Mouse (Mus musculus): ENCODE measurements at regions not wholly inside any gene's neighbourhood (a gene's known extent, or its start where the extent isn't known, plus 50 kb on each side); places are given as distances from the start of the nearest gene placed in this dataset.

DNA sequence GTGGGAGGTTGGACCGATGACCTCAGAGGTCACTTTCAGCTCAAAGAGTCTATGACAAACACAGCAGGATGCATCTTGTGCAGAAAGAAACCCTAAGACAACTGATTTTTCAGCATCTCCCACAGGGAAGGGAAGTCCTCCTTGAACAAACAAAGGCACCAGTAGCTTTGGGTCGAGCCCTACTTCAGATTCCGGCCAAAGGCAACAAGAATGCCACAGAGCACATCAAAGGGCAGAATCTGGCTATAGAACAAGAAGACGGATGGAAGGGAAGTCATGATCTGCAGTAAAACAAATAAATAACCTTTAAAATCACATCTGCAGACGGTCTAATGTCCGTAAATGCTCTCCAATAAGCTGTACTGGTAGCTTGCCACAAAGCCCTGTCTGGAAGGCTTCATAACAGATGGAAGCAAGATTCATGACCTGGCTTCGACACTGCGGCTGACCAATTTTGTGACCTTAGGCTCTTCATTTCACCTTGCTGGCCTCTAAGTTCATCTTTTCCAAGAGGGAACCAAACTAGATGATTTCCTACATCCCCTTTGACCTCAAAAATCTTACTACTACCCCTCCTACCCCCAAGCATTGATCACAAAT is 630.4 kb upstream of the A1bg start:
- no peak for ATAC-seq (ENCODE audit: low FRiP score, low read depth)
- no peaks in the 10 kb centered on the region for H3K4me1 ChIP-seq
- no peaks in the 10 kb centered on the region for H3K36me3 ChIP-seq
- H3K27ac ChIP-seq = no peak overlapping the region
- no peaks in the 10 kb centered on the region for H3K9me3 ChIP-seq
- H3K4me2 ChIP-seq (replicated peaks) = no peak overlapping the region
- H3K4me3 ChIP-seq = no peak overlapping the region
- no peak overlapping the region for H3K9ac ChIP-seq
- no peaks in the 10 kb centered on the region for H3K27me3 ChIP-seq
- WGBS = 38% methylated on average over 8 of the region's 8 CpGs

DNA sequence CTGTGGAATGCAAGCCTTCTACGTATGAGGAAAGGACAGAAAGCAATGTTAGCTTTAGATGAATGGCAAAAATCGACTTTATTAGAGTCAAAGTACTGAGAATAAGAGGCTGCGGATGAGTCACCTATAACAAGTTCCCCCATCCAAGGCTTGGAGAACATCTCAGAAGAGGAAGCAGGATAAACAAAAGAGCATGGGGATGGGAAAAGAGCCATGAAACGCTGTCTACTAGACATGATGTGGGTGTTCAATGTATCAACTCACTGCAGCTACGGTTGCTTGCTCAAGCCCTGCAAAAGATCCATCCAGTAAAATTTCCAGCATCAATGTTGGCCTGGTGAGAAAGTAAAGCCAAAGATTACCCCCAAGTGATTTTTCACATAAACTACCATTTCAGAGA is 628.4 kb upstream of the A1bg start:
- no peak overlapping the region for H3K27ac ChIP-seq
- no peak overlapping the region for H3K9ac ChIP-seq
- H3K4me1 ChIP-seq = no peaks in the 10 kb centered on the region
- no peak overlapping the region for H3K4me2 ChIP-seq (replicated peaks)
- H3K4me3 ChIP-seq = no peak overlapping the region
- H3K36me3 ChIP-seq = no peaks in the 10 kb centered on the region
- H3K27me3 ChIP-seq = no peaks in the 10 kb centered on the region
- no peak for ATAC-seq (ENCODE audit: low FRiP score, low read depth)
- 87% methylated on average over 5 of the region's 5 CpGs for WGBS
- no peaks in the 10 kb centered on the region for H3K9me3 ChIP-seq

DNA sequence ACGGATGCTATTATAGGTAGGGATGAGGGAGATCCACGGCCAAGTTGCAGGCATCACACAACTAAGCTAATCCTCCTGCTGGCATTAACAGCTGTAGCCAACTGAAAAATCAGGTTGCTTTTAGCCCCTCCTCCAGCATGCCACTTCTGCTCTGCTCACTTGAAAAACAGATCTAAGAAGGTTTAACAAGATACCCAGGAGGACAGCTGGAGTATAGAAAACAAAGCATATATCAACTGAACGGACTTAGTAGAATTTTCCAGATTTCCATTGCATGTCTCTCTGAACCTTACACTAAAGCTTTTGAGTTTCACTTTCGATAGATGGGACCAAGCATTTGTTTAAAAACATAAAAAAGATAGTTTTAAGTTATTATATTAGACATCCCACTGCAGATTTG is 625.6 kb upstream of the A1bg start:
- Histone ChIP-seq H3K36me3 (no peaks in the 10 kb centered on the region), H3K4me3 (no peak overlapping the region), H3K27me3 (no peaks in the 10 kb centered on the region), H3K4me2 (replicated peaks) (no peak overlapping the region), H3K4me1 (no peaks in the 10 kb centered on the region), H3K9ac (no peak overlapping the region), H3K27ac (no peak overlapping the region), H3K9me3 (no peaks in the 10 kb centered on the region)
- ATAC-seq (ENCODE audit: low FRiP score, low read depth) = no peak
- WGBS = 63% methylated on average over 4 of the region's 4 CpGs

DNA sequence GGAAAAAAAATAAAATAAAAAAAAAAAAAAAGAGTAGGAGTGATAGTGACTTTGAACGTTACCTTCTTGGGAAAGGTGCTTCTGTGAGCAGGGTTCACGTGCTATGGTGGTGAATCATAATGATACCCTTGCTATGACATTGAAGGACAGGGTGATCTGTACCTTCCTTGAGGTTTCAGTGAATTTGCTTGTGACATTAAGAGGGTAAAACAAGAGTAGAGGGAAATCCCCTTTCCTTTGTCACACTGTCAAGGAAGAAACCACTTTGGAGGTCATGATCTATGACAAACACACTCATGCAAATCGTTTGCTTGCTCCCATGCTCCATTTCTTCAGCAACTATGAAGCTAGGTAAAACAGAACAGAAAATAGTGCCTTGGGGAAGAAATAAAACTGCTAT is 623.8 kb upstream of the A1bg start:
- no peak overlapping the region for H3K4me3 ChIP-seq
- no peak overlapping the region for H3K9ac ChIP-seq
- no peaks in the 10 kb centered on the region for H3K4me1 ChIP-seq
- 84% methylated on average over 3 of the region's 3 CpGs for WGBS
- H3K9me3 ChIP-seq = no peaks in the 10 kb centered on the region
- H3K4me2 ChIP-seq (replicated peaks) = no peak overlapping the region
- H3K27ac ChIP-seq = no peak overlapping the region
- no peaks in the 10 kb centered on the region for H3K27me3 ChIP-seq
- no peak for ATAC-seq (ENCODE audit: low FRiP score, low read depth)
- no peaks in the 10 kb centered on the region for H3K36me3 ChIP-seq

DNA sequence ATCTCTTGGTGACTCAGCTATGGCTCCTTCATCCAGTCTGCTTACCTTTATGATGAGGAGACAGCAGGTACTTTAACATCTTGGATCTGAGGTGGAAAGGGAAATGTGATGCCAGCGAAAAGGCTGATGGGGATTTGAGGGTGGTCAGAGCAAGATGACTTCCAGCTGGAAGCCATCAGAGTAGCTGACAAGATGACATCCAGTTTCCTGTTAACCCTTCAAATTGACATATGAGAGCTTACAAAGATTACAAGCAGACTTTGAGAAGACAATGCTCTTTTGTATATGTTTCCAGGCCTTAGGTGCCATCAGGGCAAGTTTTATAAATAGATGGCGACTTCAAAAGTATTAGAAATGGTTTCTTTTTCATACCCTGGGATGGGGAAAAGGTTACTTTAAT is 621.3 kb upstream of the A1bg start:
- Histone ChIP-seq H3K36me3 (no peaks in the 10 kb centered on the region), H3K4me2 (replicated peaks) (no peak overlapping the region), H3K27me3 (no peaks in the 10 kb centered on the region), H3K9me3 (no peaks in the 10 kb centered on the region), H3K27ac (no peak overlapping the region), H3K9ac (no peak overlapping the region), H3K4me3 (no peak overlapping the region), H3K4me1 (no peaks in the 10 kb centered on the region)
- WGBS = 67% methylated on average over 2 of the region's 2 CpGs
- ATAC-seq (ENCODE audit: low FRiP score, low read depth) = no peak

DNA sequence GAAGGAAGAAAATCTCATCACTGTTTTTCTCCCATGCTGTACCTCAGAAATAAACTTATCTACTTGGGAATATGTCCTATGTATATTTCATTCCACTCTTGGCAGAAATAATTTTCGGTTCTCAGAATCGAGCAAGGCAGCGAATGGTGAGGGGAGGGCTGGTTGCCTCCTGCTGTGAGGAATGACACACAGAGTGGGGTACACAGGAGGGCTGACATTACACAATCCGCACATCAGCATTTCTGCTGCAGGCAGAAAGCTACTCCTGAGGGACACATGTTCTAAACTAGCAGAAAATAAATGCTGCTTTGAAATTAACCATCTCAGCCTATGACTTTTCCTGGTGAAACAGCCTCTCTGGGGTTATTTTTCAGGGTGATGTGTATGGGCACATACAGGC is 618.8 kb upstream of the A1bg start:
- Histone ChIP-seq H3K9ac (no peak overlapping the region), H3K4me3 (no peak overlapping the region), H3K27ac (no peak overlapping the region), H3K36me3 (no peaks in the 10 kb centered on the region), H3K4me2 (replicated peaks) (no peak overlapping the region), H3K27me3 (no peaks in the 10 kb centered on the region), H3K9me3 (no peaks in the 10 kb centered on the region), H3K4me1 (no peaks in the 10 kb centered on the region)
- ATAC-seq (ENCODE audit: low FRiP score, low read depth) = no peak
- 51% methylated on average over 4 of the region's 4 CpGs for WGBS

DNA sequence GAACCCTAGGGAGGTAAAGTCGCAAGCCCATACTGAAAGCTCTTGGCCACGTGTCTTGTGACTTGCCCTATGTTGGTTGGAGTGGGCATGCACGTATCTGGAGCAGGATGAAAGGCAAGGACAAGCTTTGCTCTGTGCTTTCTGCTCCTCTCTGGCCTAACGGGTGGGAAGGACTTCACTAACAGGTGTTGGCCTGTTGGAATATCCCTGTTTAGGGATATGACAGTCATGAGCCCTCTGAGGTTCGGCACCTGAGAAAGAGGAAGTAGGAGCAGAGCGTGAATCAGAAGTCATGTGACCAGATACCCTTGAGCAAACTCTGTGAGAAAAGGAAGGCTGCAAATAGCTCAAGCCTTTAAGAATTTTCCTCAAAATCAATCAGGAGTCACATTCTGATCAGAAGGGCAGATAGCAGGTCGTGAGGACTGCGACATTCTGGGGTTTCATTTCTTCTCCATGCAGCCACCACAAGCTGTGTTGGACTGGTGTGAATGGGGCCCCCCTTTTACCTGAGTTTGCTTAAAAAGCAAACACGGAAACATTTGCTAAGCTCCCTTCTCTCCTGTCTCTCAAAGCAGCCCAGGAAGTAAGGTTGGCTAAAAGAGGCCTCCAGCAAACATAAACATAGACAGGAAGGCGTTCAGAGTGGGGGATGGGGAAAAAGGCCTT is 618.1 kb upstream of the A1bg start:
- Histone ChIP-seq H3K36me3 (no peaks in the 10 kb centered on the region), H3K27ac (no peak overlapping the region), H3K4me3 (no peak overlapping the region), H3K4me2 (replicated peaks) (no peak overlapping the region), H3K9me3 (no peaks in the 10 kb centered on the region), H3K9ac (no peak overlapping the region), H3K4me1 (no peaks in the 10 kb centered on the region), H3K27me3 (no peaks in the 10 kb centered on the region)
- ATAC-seq (ENCODE audit: low FRiP score, low read depth) = no peak
- 65% methylated on average over 10 of the region's 10 CpGs for WGBS

DNA sequence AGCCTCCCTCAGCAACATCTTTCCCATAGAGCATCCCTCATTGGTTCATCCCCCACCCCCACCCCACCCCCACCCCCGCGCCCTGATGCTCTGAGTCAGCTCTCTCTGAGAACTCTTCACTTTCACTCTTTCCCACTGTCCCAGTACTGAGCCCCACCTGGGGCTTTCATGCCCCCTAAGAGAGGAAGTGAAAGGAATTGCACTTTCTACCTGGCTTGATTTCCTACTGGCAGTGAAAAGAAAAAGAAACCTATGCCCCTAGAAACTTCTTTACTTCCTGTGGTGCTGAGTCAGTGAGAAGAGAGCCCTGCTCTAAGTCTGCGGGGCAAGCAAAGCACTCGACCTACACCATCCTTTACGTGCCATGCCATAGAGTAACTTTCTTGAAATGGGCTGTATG is 616.1 kb upstream of the A1bg start:
- 67% methylated on average over 5 of the region's 5 CpGs for WGBS
- Histone ChIP-seq H3K9me3 (no peaks in the 10 kb centered on the region), H3K4me2 (replicated peaks) (no peak overlapping the region), H3K27me3 (no peaks in the 10 kb centered on the region), H3K36me3 (no peaks in the 10 kb centered on the region), H3K9ac (no peak overlapping the region), H3K4me3 (no peak overlapping the region), H3K27ac (no peak overlapping the region), H3K4me1 (no peaks in the 10 kb centered on the region)
- ATAC-seq (ENCODE audit: low FRiP score, low read depth) = no peak

DNA sequence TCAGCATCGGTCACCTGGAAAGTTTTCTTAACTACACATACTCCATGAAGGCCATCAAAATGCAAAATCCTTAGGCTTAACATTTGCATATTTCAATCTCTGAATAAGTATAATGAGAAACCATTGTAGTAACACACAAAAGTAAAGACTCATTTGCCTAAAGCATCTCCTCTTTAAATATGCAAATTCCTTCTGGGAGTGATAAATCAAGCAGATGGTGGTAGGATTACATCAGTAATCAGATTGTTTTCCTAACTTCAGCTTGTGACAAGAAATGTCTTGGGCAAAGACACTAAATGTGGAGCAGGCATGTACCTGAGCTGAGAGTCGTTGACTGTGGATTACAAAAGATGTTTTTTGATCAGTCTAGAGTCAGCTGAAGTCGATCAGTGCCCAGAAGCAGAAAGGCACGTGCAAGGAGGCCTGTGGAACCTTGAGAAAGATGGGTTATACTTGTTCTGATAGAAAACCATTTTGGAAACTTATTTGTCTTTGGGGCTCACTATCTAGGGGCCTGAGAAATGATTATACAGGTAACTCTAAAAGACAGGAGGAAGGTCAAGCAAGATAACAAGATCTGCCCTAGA is 615.5 kb upstream of the A1bg start:
- Histone ChIP-seq H3K27ac (no peak overlapping the region), H3K9me3 (no peaks in the 10 kb centered on the region), H3K9ac (no peak overlapping the region), H3K4me2 (replicated peaks) (no peak overlapping the region), H3K4me1 (no peaks in the 10 kb centered on the region), H3K27me3 (no peaks in the 10 kb centered on the region), H3K4me3 (no peak overlapping the region), H3K36me3 (no peaks in the 10 kb centered on the region)
- WGBS = 71% methylated on average over 4 of the region's 4 CpGs
- ATAC-seq (ENCODE audit: low FRiP score, low read depth) = no peak

DNA sequence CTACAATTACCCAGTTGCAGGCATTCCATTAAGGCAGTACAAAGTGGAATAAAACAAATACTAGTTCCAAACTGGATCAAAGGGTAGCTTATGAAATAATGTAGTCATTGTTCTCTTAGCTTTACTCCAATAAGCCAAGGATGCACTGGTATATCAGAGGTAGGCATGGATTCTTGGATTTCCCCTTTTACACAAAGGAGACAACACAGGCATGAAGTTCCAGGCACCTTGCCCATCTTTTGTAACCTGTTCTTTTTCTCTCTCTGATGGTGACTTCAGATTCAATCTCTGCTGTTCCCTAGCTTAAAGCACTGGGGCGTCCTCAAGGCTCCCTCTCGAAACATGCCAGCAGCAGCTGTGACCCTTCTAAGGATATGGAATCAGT is 613.5 kb upstream of the A1bg start:
- no peak overlapping the region for H3K4me2 ChIP-seq (replicated peaks)
- no peaks in the 10 kb centered on the region for H3K36me3 ChIP-seq
- H3K4me3 ChIP-seq = no peak overlapping the region
- no peaks in the 10 kb centered on the region for H3K4me1 ChIP-seq
- no peaks in the 10 kb centered on the region for H3K27me3 ChIP-seq
- ATAC-seq (ENCODE audit: low FRiP score, low read depth) = no peak
- no peak overlapping the region for H3K9ac ChIP-seq
- no peaks in the 10 kb centered on the region for H3K9me3 ChIP-seq
- WGBS = 90% methylated on average over 2 of the region's 2 CpGs
- no peak overlapping the region for H3K27ac ChIP-seq

DNA sequence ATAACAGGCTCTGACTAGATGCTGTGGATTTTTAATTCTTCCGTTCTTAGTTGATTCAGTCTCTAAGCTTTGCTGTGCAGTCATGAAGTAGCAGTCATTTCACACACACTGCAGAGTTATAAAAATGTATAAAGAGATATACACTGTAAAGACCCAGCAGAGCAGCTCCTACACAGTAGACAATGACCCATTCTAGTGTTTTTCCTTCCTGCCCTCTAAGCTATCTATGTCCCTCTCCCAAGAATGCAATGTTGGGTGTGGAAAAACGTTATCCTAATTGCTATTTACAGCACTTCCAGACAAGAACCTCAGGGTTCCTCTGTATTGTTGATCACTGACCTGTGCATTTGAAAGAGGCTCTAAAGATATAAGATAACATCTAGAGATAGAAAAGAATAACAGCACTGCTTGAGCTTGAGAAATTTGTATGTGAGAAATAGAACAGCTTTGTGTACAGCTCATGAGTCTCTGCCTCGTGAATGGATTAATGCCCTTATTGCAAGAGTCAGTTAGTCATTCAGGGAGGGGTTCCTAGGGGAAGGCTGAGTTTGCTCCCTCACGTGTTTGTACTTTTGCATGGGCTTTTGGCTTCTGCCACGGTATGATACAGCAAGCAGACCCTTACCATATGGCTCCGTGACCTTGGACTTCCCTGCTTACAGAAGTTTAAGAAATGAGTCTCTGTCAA is 613.0 kb upstream of the A1bg start:
- no peaks in the 10 kb centered on the region for H3K9me3 ChIP-seq
- ATAC-seq (ENCODE audit: low FRiP score, low read depth) = no peak
- H3K27ac ChIP-seq = no peak overlapping the region
- 49% methylated on average over 6 of the region's 6 CpGs for WGBS
- no peak overlapping the region for H3K4me2 ChIP-seq (replicated peaks)
- no peak overlapping the region for H3K4me3 ChIP-seq
- H3K4me1 ChIP-seq = no peaks in the 10 kb centered on the region
- no peaks in the 10 kb centered on the region for H3K36me3 ChIP-seq
- no peaks in the 10 kb centered on the region for H3K27me3 ChIP-seq
- H3K9ac ChIP-seq = no peak overlapping the region

DNA sequence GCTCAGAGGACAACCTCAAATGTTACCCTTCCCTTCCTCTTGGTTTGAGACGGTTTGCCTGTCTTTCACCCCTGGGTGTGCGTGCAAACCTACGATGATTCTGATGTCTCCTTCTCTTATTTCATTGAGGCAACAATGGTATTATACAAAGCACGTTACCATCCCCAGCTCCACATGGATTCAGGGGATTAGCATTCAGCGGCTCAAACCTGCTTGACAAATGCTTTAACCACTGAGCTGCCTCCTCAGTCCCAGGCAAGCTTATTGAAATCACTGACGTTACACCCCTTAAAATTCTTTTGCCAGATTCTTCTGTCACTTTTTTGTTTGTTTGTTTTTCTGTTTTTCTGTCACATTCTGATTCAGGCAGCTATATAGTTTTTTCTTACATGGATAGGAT is 612.4 kb upstream of the A1bg start:
- H3K4me1 ChIP-seq = no peaks in the 10 kb centered on the region
- no peaks in the 10 kb centered on the region for H3K9me3 ChIP-seq
- no peak for ATAC-seq (ENCODE audit: low FRiP score, low read depth)
- H3K4me2 ChIP-seq (replicated peaks) = no peak overlapping the region
- no peak overlapping the region for H3K4me3 ChIP-seq
- H3K9ac ChIP-seq = no peak overlapping the region
- H3K27me3 ChIP-seq = no peaks in the 10 kb centered on the region
- WGBS = 69% methylated on average over 6 of the region's 6 CpGs
- H3K27ac ChIP-seq = no peak overlapping the region
- H3K36me3 ChIP-seq = no peaks in the 10 kb centered on the region

Data from limb, embryonic 13.5 days (tissue).